Mouse (Mus musculus) limb, embryonic 12.5 days (tissue): ENCODE measurements around the gene Anapc5. TPM values are rescaled to one million over a fixed set of nuclear protein-coding genes. Genes with fewer than 3 reads are reported as not detected.

Source experiments
- ATAC-seq: fragments of 200-750 bp; cut with Nextera tagmentation; 2 replicates; pipeline ENCODE4 v1.8.0; 2017; ENCODE audit warnings: low read depth, moderate TSS enrichment; ENCODE audit not compliant: insufficient number of reproducible peaks, insufficient read depth, low FRiP score, low TSS enrichment
- H3K27ac ChIP-seq: fragments of 300-500 bp; sonication (generic); 2 replicates; pipeline ENCODE4 v1.5.1; 2016; ENCODE audit warnings: mild to moderate bottlenecking, moderate library complexity
- H3K27me3 ChIP-seq: fragments of 300-500 bp; sonication (generic); 2 replicates; pipeline ENCODE4 v1.6.1; 2016; ENCODE audit warnings: mild to moderate bottlenecking, moderate library complexity
- H3K36me3 ChIP-seq: fragments of 300-500 bp; sonication (generic); 2 replicates; pipeline ENCODE4 v1.6.1; 2016; ENCODE audit warnings: mild to moderate bottlenecking, moderate library complexity
- H3K4me1 ChIP-seq: fragments of 300-500 bp; sonication (generic); replicated peaks from 2 replicates; pipeline ENCODE4 v1.6.1; 2016
- H3K4me2 ChIP-seq: fragments of 300-500 bp; sonication (generic); 2 replicates; pipeline ENCODE4 v1.6.1; 2016; ENCODE audit warnings: mild to moderate bottlenecking, moderate library complexity
- H3K4me3 ChIP-seq: fragments of 300-500 bp; sonication (generic); replicated peaks from 2 replicates; pipeline ENCODE4 v1.5.1; 2016; ENCODE audit warnings: mild to moderate bottlenecking
- H3K9ac ChIP-seq: fragments of 300-500 bp; sonication (generic); replicated peaks from 2 replicates; pipeline ENCODE4 v1.6.1; 2016; ENCODE audit warnings: mild to moderate bottlenecking, moderate library complexity
- H3K9me3 ChIP-seq: fragments of 300-500 bp; sonication (generic); 2 replicates; pipeline ENCODE4 v1.6.1; 2016; ENCODE audit warnings: mild to moderate bottlenecking, moderate library complexity
- WGBS: fragments of 180-500 bp; shearing (Covaris S2); methylation state at CpG from one replicate; pipeline ENCODE4 v1.1.7; 2016; 5-methylcytosine and 5-hydroxymethylcytosine counted together
- polyA plus RNA-seq: library from polyadenylated mRNA; unstranded; fragments of >200 nt; fragmentation: Nextera tagmentation; extraction: Ambion mirVana; gene quantifications from 2 replicates; pipeline ENCODE4 v1.2.1, GENCODE M21; 2016

The Anapc5 gene
- polyA plus RNA-seq, 1 experiment from 2014 or later: 493 TPM

DNA sequence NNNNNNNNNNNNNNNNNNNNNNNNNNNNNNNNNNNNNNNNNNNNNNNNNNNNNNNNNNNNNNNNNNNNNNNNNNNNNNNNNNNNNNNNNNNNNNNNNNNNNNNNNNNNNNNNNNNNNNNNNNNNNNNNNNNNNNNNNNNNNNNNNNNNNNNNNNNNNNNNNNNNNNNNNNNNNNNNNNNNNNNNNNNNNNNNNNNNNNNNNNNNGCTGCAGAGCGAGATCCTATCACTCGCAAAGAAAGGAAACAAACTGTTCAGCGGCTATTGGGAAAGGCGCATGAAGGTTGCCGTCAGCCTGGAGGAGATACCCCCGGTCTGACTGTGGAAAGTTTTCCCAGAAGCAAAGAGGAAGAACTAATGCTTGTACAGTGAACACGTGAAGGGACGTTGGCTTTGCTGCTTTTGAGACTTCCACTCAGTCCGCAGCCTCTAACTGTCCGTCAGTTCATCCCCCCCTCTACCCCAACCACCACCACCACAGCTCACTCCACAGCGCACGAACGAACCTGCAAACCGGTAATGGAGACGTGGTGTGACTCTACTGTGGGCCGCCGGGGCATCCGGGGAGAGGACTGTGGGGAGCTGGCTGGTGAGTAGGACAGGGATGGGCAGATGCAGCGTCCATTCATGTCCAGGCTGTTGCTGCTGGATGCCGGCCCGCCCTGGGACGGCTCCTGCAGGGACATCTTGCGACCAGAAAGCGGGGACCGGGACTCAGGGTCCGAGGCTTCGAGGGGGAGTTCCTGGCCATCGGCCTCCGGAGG, 57.7 kb downstream of the Anapc5 start:
- no peak for ATAC-seq
- H3K9me3 ChIP-seq: no peaks in the 10 kb centered on the region
- H3K4me2 ChIP-seq: no peak overlapping the region
- H3K4me1 ChIP-seq: no peaks in the 10 kb centered on the region
- no peaks in the 10 kb centered on the region for H3K27me3 ChIP-seq
- no peak overlapping the region for H3K4me3 ChIP-seq
- H3K9ac ChIP-seq: no peak overlapping the region
- H3K27ac ChIP-seq: no peak overlapping the region
- H3K36me3 ChIP-seq: peaks cover 31% of the 10 kb centered on the region
- 85% methylated on average over 29 of the region's 29 CpGs for WGBS

DNA sequence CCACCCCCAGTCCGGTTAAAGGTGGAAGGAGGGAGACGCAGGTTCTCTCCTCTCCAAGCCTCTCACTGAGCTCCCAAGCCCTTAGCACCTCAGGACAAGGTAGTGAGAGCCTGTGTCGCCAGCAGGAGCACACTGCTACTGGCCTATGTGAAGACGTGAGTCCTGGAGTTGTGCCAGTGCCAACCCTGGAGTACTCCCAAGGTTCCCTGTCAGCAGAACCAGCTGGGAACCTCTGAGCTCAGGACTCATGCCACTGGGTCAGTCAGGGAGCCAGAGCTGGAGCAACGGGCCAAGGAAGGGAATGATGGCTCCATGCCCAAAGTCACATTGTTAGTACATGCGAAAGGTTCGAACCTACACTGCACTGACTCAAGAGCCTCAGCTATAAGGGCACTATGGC, 64.5 kb downstream of the Anapc5 start:
- Histone ChIP-seq H3K4me2 (no peak overlapping the region), H3K27ac (no peak overlapping the region), H3K9ac (no peak overlapping the region), H3K27me3 (no peaks in the 10 kb centered on the region), H3K9me3 (no peaks in the 10 kb centered on the region), H3K36me3 (peaks cover 56% of the 10 kb centered on the region), H3K4me3 (no peak overlapping the region), H3K4me1 (no peaks in the 10 kb centered on the region)
- no peak for ATAC-seq
- WGBS: 95% methylated on average over 7 of the region's 7 CpGs

DNA sequence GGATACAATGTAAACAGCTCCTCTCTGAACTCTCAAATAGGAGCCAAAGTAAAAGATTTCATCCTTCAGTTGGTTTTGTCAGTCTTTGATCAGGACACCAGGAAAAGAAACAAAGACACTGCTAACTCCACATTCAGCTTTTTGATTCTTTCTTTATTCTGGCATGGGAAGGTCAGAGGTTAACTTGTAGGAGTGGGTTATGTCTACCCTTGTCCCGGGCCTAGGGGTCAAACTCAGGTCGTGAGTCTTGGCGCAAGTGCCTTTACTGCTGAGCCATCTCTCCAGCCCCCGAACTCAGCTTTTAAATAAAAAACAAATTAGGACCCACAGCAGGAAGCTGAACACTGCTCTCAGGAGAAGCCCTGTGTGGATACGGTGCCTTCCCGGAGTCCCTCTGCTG, 65.0 kb downstream of the Anapc5 start:
- WGBS: 76% methylated on average over 6 of the region's 6 CpGs
- no peak overlapping the region for H3K4me2 ChIP-seq
- no peaks in the 10 kb centered on the region for H3K27me3 ChIP-seq
- no peak overlapping the region for H3K4me3 ChIP-seq
- H3K27ac ChIP-seq: no peak overlapping the region
- H3K4me1 ChIP-seq: no peaks in the 10 kb centered on the region
- ATAC-seq: no peak
- peaks cover 58% of the 10 kb centered on the region for H3K36me3 ChIP-seq
- no peak overlapping the region for H3K9ac ChIP-seq
- no peaks in the 10 kb centered on the region for H3K9me3 ChIP-seq

DNA sequence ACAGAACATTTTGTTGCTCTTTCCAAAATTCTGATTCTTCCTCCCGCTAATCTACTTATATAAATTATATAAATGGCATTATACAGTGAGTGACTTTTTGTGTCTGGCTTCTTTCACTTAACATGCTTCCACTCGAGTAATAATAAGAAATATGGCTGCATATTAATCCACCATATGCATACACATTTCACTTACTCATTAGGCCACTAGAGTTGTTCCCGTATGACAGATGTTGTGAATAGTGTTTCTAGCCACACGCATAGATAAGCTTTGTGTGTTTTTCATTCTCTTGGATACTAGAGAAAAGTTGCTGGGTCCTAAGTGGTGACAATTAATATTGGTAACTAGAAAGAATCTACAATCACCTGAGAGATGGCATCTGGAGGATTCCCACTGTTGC, 65.5 kb downstream of the Anapc5 start:
- Histone ChIP-seq H3K9me3 (no peaks in the 10 kb centered on the region), H3K36me3 (peaks cover 60% of the 10 kb centered on the region), H3K4me3 (no peak overlapping the region), H3K4me2 (no peak overlapping the region), H3K27ac (no peak overlapping the region), H3K27me3 (no peaks in the 10 kb centered on the region), H3K9ac (no peak overlapping the region), H3K4me1 (no peaks in the 10 kb centered on the region)
- ATAC-seq: no peak
- WGBS: 96% methylated on average over 4 of the region's 4 CpGs

DNA sequence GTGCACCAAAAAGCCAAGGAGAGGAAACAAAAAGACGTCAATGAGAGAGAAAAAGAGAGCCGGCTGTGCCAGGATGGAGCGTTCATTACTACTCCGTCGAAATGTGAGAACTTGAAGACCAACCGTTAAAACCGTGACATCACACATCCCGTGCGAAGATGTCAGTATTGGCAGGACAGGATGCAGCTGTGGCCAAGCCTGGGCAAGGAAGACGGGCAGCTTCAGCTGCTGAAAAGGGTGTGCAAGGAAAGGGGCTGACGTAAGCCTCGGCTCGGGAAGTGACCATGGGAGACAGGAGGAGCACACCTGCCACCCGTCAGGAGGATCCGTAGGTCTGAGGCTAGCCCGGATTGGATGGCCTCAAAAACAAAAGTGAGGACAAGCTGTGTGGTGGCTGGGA, 66.7 kb downstream of the Anapc5 start:
- Histone ChIP-seq H3K9me3 (no peaks in the 10 kb centered on the region), H3K27ac (no peak overlapping the region), H3K27me3 (no peaks in the 10 kb centered on the region), H3K36me3 (peaks cover 59% of the 10 kb centered on the region), H3K9ac (no peak overlapping the region), H3K4me1 (no peaks in the 10 kb centered on the region), H3K4me3 (no peak overlapping the region), H3K4me2 (no peak overlapping the region)
- ATAC-seq: no peak
- 88% methylated on average over 16 of the region's 16 CpGs for WGBS

DNA sequence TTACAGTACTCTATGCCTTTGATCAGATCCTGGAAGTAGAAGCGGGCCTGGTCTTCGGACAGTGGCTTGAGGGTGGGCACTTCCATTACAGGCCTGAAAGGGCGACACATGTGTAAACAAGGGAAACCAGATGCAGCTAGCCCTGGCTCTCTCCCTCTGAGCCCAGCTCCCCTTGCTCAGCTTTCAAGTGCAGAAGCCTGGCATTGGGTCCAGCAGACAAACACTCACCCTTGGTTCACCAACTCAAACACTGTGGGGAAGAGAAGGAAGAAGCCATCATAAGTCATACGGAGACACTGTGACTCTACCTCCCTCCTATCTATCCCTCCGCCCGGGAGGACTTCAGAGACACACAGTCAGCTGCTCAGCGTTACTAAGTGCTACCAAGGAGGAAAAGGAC, 73.2 kb downstream of the Anapc5 start:
- H3K9ac ChIP-seq: no peak overlapping the region
- no peak for ATAC-seq
- H3K4me1 ChIP-seq: no peaks in the 10 kb centered on the region
- no peaks in the 10 kb centered on the region for H3K27me3 ChIP-seq
- H3K4me2 ChIP-seq: no peak overlapping the region
- no peak overlapping the region for H3K4me3 ChIP-seq
- no peaks in the 10 kb centered on the region for H3K9me3 ChIP-seq
- WGBS: 68% methylated on average over 7 of the region's 7 CpGs
- H3K36me3 ChIP-seq: peaks cover 55% of the 10 kb centered on the region
- no peak overlapping the region for H3K27ac ChIP-seq

DNA sequence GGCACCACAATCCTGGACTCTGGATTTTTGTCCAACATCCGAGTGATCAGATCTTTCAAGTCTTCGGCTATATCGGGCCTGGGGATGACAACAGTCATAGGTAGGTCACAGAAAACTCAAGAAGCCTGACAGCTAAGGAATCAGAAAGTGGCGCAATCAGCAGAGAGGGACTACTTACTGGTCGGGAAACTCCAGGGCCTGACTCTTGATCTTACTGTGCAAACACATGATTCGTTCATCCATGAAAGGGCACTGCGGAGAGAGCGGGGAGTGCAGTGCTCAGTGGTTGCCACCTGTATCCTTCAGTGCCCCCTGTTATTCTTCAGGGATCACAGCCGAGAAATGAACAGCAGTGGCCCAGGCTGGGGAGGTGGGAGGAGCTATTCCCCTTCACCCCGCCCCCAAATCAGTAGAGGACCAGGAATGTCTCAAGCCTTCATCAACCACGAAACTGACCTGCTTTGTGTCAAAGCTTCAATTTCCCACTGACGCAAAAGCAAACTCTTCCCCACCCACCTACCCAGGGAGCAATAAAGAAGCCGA, 77.2 kb downstream of the Anapc5 start:
- ATAC-seq: no peak
- Histone ChIP-seq H3K9me3 (no peaks in the 10 kb centered on the region), H3K36me3 (peaks cover 70% of the 10 kb centered on the region), H3K27me3 (no peaks in the 10 kb centered on the region), H3K4me3 (no peak overlapping the region), H3K4me1 (no peaks in the 10 kb centered on the region), H3K9ac (no peak overlapping the region), H3K27ac (no peak overlapping the region), H3K4me2 (no peak overlapping the region)
- 85% methylated on average over 13 of the region's 13 CpGs for WGBS

Other genes starting within 250 kb of the Anapc5 start
- gene Ift81, start 206.8 kb downstream of the Anapc5 start, polyA plus RNA-seq: 41.8 and 48.6 TPM in 2 replicates
- gene P2rx7, start 177.4 kb downstream of the Anapc5 start, polyA plus RNA-seq: 0.31 and 0.38 TPM in 2 replicates
- 6.8 and 7.0 TPM in 2 replicates for gene P2rx4, start 113.8 kb downstream of the Anapc5 start, polyA plus RNA-seq
- gene Camkk2, start 41.9 kb downstream of the Anapc5 start, polyA plus RNA-seq: 37.6 and 38.0 TPM in 2 replicates
- gene Rnf34, start 28.7 kb upstream of the Anapc5 start, polyA plus RNA-seq: 44.7 and 45.1 TPM in 2 replicates
- gene Kdm2b, start 168.5 kb upstream of the Anapc5 start, polyA plus RNA-seq: 85.5 and 87.7 TPM in 2 replicates
- 14.3 and 14.6 TPM in 2 replicates for gene Orai1, start 193.7 kb upstream of the Anapc5 start, polyA plus RNA-seq
- not detected in 2 replicates for gene Morn3, start 225.7 kb upstream of the Anapc5 start, polyA plus RNA-seq
- 14.1 and 15.9 TPM in 2 replicates for gene Tmem120b, start 247.1 kb upstream of the Anapc5 start, polyA plus RNA-seq